Mouse (Mus musculus) heart, embryonic 11.5 days (tissue): ENCODE measurements around the gene P3h4. TPM values are rescaled to one million over a fixed set of nuclear protein-coding genes. Genes with fewer than 3 reads are reported as not detected.
A peak's percentile ranks its signal among the peaks of the same experiment; 100 is the strongest.

ENCODE experiments used
- ATAC-seq: fragments of 200-750 bp; cut with Nextera tagmentation; replicated peaks from 2 replicates; pipeline ENCODE4 v1.8.0; 2017; ENCODE audit warnings: moderate library complexity; ENCODE audit not compliant: insufficient number of reproducible peaks, low FRiP score, low TSS enrichment
- H3K27ac ChIP-seq: fragments of 300-500 bp; sonication (generic); 2 replicates; pipeline ENCODE4 v1.5.1; 2014; ENCODE audit warnings: mild to moderate bottlenecking, low read depth, low read length
- H3K27me3 ChIP-seq: fragments of 300-500 bp; sonication (generic); 2 replicates; pipeline ENCODE4 v1.6.1; 2014; ENCODE audit warnings: mild to moderate bottlenecking, low read length, mixed read lengths; ENCODE audit not compliant: control insufficient read depth, insufficient read depth
- H3K36me3 ChIP-seq: fragments of 300-500 bp; sonication (generic); 2 replicates; pipeline ENCODE4 v1.6.1; 2014; ENCODE audit warnings: mild to moderate bottlenecking, low read length, moderate library complexity, mixed read lengths; ENCODE audit not compliant: control insufficient read depth, insufficient read depth
- H3K4me1 ChIP-seq: fragments of 300-500 bp; sonication (generic); 2 replicates; pipeline ENCODE4 v1.6.1; 2014; ENCODE audit warnings: low read length; ENCODE audit not compliant: control insufficient read depth, insufficient read depth
- H3K4me2 ChIP-seq: fragments of 300-500 bp; sonication (generic); 2 replicates; pipeline ENCODE4 v1.6.1; 2014; ENCODE audit warnings: mild to moderate bottlenecking, moderate library complexity
- H3K4me3 ChIP-seq: fragments of 300-500 bp; sonication (generic); 2 replicates; pipeline ENCODE4 v1.5.1; 2014; ENCODE audit warnings: low read depth, low read length
- H3K9ac ChIP-seq: fragments of 300-500 bp; sonication (generic); 2 replicates; pipeline ENCODE4 v1.6.1; 2014; ENCODE audit warnings: mild to moderate bottlenecking, low read depth, low read length, moderate library complexity
- H3K9me3 ChIP-seq: fragments of 300-500 bp; sonication (generic); replicated peaks from 2 replicates; pipeline ENCODE4 v1.6.1; 2016; ENCODE audit warnings: low read length; ENCODE audit not compliant: control insufficient read depth
- WGBS: fragments of 180-500 bp; shearing (Covaris S2); extraction: QIAGEN DNeasy Blood & Tissue Kit; methylation state at CpG from one replicate; pipeline ENCODE4 v1.1.7; 2014; ENCODE audit not compliant: insufficient replicate concordance; 5-methylcytosine and 5-hydroxymethylcytosine counted together
- polyA plus RNA-seq: library from polyadenylated mRNA; unstranded; fragments of >200 nt; fragmentation: Nextera tagmentation; extraction: Ambion mirVana; gene quantifications from 2 replicates; pipeline ENCODE4 v1.2.1, GENCODE M21; 2014

P3h4 gene
- polyA plus RNA-seq, 1 experiment from 2014 or later, result 67.2 TPM

- no peaks in the 10 kb centered on the region for H3K27me3 ChIP-seq
- peak; percentile 94 for ATAC-seq
- peak within 1 kb of the TSS; percentile 73 for H3K4me3 ChIP-seq
- H3K36me3 ChIP-seq, result no peaks in the 10 kb centered on the region
- no peaks in the 10 kb centered on the region for H3K9me3 ChIP-seq
- WGBS, result under 1% methylated on average over 37 of the region's 37 CpGs
- peak within 1 kb of the TSS; percentile 81 for H3K4me2 ChIP-seq
- H3K4me1 ChIP-seq, result peaks cover 55% of the 10 kb centered on the region
- H3K9ac ChIP-seq, result peak within 1 kb of the TSS; percentile 82
- H3K27ac ChIP-seq, result peak within 1 kb of the TSS; percentile 84
Observed at GRCm38 (mm10) chr11:100397600-100398389, 16.8 kb downstream of the P3h4 start, which contains the start of gene Jup. Jup (minus strand) TSS chr11:100397763.

- peaks cover 54% of the 10 kb centered on the region for H3K4me1 ChIP-seq
- no peaks in the 10 kb centered on the region for H3K27me3 ChIP-seq
- H3K36me3 ChIP-seq, result no peaks in the 10 kb centered on the region
- H3K4me3 ChIP-seq, result peak overlapping the region; percentile 73
- ATAC-seq, result peak; percentile 7; the same call in 1 of the 2 replicates
- peak overlapping the region; percentile 81 for H3K4me2 ChIP-seq
- peak overlapping the region; percentile 82 for H3K9ac ChIP-seq
- H3K27ac ChIP-seq, result peak overlapping the region; percentile 84
- H3K9me3 ChIP-seq, result no peaks in the 10 kb centered on the region
- 4% methylated on average over 42 of the region's 42 CpGs for WGBS
Observed at GRCm38 (mm10) chr11:100396886-100397599, 17.6 kb downstream of the P3h4 start.

- Histone ChIP-seq H3K4me1 (peaks cover 54% of the 10 kb centered on the region), H3K27me3 (no peaks in the 10 kb centered on the region), H3K4me3 (peak overlapping the region; percentile 73), H3K9ac (peak overlapping the region; percentile 82), H3K4me2 (peak overlapping the region; percentile 81), H3K36me3 (no peaks in the 10 kb centered on the region), H3K27ac (peak overlapping the region; percentile 84), H3K9me3 (no peaks in the 10 kb centered on the region)
- 15% methylated on average over 17 of the region's 17 CpGs for WGBS
- 0 out of 2 replicates have a peak, but pooled peaks have one; percentile 12 for ATAC-seq
Observed at GRCm38 (mm10) chr11:100395861-100396631, 18.6 kb downstream of the P3h4 start.

- Histone ChIP-seq H3K36me3 (no peaks in the 10 kb centered on the region), H3K4me3 (peak overlapping the region; percentile 73), H3K4me2 (peak overlapping the region; percentile 81), H3K9me3 (no peaks in the 10 kb centered on the region), H3K27me3 (no peaks in the 10 kb centered on the region), H3K4me1 (peaks cover 59% of the 10 kb centered on the region), H3K9ac (peak overlapping the region; percentile 50), H3K27ac (peak overlapping the region; percentile 84)
- ATAC-seq, result no peak
- WGBS, result 12% methylated on average over 11 of the region's 11 CpGs
Observed at GRCm38 (mm10) chr11:100395200-100395599, 19.4 kb downstream of the P3h4 start.

GRCm38 (mm10) chr11:100394353-100395074 lies 20.1 kb downstream of the P3h4 start:
- Histone ChIP-seq H3K9ac (peak overlapping the region; percentile 50), H3K27me3 (no peaks in the 10 kb centered on the region), H3K4me3 (peak overlapping the region; percentile 73; the same call in 1 of the 2 replicates), H3K4me2 (peak overlapping the region; percentile 81), H3K36me3 (no peaks in the 10 kb centered on the region), H3K27ac (peak overlapping the region; percentile 84), H3K4me1 (peaks cover 66% of the 10 kb centered on the region), H3K9me3 (no peaks in the 10 kb centered on the region)
- 63% methylated on average over 5 of the region's 5 CpGs for WGBS
- ATAC-seq, result no peak

- H3K27ac ChIP-seq, result no peak overlapping the region
- no peaks in the 10 kb centered on the region for H3K36me3 ChIP-seq
- H3K9ac ChIP-seq, result no peak overlapping the region
- 0 out of 2 replicates have a peak overlapping the region, but pooled peaks have one; percentile 3 for H3K4me2 ChIP-seq
- ATAC-seq, result no peak
- H3K4me1 ChIP-seq, result peaks cover 71% of the 10 kb centered on the region
- H3K4me3 ChIP-seq, result no peak overlapping the region
- WGBS, result 57% methylated on average over 7 of the region's 7 CpGs
- H3K9me3 ChIP-seq, result no peaks in the 10 kb centered on the region
- H3K27me3 ChIP-seq, result no peaks in the 10 kb centered on the region
Observed at GRCm38 (mm10) chr11:100393733-100394132, 20.9 kb downstream of the P3h4 start.

GRCm38 (mm10) chr11:100392958-100393357 lies 21.7 kb downstream of the P3h4 start:
- no peak overlapping the region for H3K4me3 ChIP-seq
- 79% methylated on average over 5 of the region's 5 CpGs for WGBS
- no peak overlapping the region for H3K4me2 ChIP-seq
- H3K27me3 ChIP-seq, result no peaks in the 10 kb centered on the region
- H3K4me1 ChIP-seq, result peaks cover 79% of the 10 kb centered on the region
- H3K9me3 ChIP-seq, result no peaks in the 10 kb centered on the region
- H3K9ac ChIP-seq, result no peak overlapping the region
- no peak for ATAC-seq
- H3K27ac ChIP-seq, result no peak overlapping the region
- H3K36me3 ChIP-seq, result no peaks in the 10 kb centered on the region
